Mouse (Mus musculus) forebrain, postnatal 0 days (tissue): ENCODE data around the gene Med24. TPM values are rescaled to one million over a fixed set of nuclear protein-coding genes. Genes with fewer than 3 reads are reported as not detected.
"Not testable (repeated sequence)": the region's sequence is repeated elsewhere in the genome, so short reads cannot be mapped to it uniquely, and the experiment has no call there.

ENCODE experiments used
- ATAC-seq: fragments of 200-750 bp; cut with Nextera tagmentation; 2 replicates; pipeline ENCODE4 v1.8.0; 2017; ENCODE audit warnings: mild to moderate bottlenecking, moderate library complexity
- DNase-seq: peaks from one replicate; pipeline ENCODE4 v3.0.0-alpha.2; 2015
- H3K27ac ChIP-seq: fragments of 300-500 bp; sonication (generic); 2 replicates; pipeline ENCODE4 v1.5.1; 2014; ENCODE audit warnings: low read depth, mild to moderate bottlenecking, antibody characterized with exemption, low read length, moderate library complexity, mixed read lengths
- H3K27me3 ChIP-seq: fragments of 300-500 bp; sonication (generic); 2 replicates; pipeline ENCODE4 v1.6.1; 2014; ENCODE audit warnings: mild to moderate bottlenecking, low read length, mixed read lengths; ENCODE audit not compliant: insufficient read depth
- H3K36me3 ChIP-seq: fragments of 300-500 bp; sonication (generic); 2 replicates; pipeline ENCODE4 v1.6.1; 2014; ENCODE audit warnings: mild to moderate bottlenecking, moderate library complexity; ENCODE audit not compliant: insufficient read depth
- H3K4me1 ChIP-seq: fragments of 300-500 bp; sonication (generic); 2 replicates; pipeline ENCODE4 v1.6.1; 2014; ENCODE audit warnings: antibody characterized with exemption; ENCODE audit not compliant: insufficient read depth
- H3K4me2 ChIP-seq: fragments of 300-500 bp; sonication (generic); 2 replicates; pipeline ENCODE4 v1.6.1; 2014; ENCODE audit warnings: low read depth, mild to moderate bottlenecking, moderate library complexity
- H3K4me3 ChIP-seq: fragments of 300-500 bp; sonication (generic); 2 replicates; pipeline ENCODE4 v1.5.1; 2014; ENCODE audit warnings: low read depth, low read length, mixed read lengths
- H3K9ac ChIP-seq: fragments of 300-500 bp; sonication (generic); 2 replicates; pipeline ENCODE4 v1.6.1; 2014; ENCODE audit warnings: mild to moderate bottlenecking
- H3K9me3 ChIP-seq: fragments of 300-500 bp; sonication (generic); 2 replicates; pipeline ENCODE4 v1.6.1; 2016; ENCODE audit warnings: low read length
- CTCF ChIP-seq: sonication (generic); IDR thresholded peaks from 2 replicates; pipeline ENCODE4 v1.5.1; 2016; ENCODE audit warnings: antibody characterized with exemption, control low read depth, low read depth
- WGBS: fragments of 180-500 bp; shearing (Covaris S2); extraction: QIAGEN DNeasy Blood & Tissue Kit; methylation state at CpG from one replicate; pipeline ENCODE4 v1.1.7; 2014; 5-methylcytosine and 5-hydroxymethylcytosine counted together
- polyA plus RNA-seq: library from polyadenylated mRNA; unstranded; fragments of >200 nt; fragmentation: Nextera tagmentation; extraction: Ambion mirVana; gene quantifications from 2 replicates; pipeline ENCODE4 v1.2.1, GENCODE M21; 2015
- total RNA-seq: library from RNA; depleted of rRNA; stranded (reverse); fragments of >200 nt; gene quantifications from 2 replicates; pipeline ENCODE4 v1.2.3, GENCODE M21; 2014; rRNA removed

The Med24 gene
- total and polyA plus RNA-seq, 2 experiments from 2014 or later = 49.3 to 66.5 TPM

GRCm38 (mm10) chr11:98655076-98655475 lies 74.2 kb downstream of the Med24 start:
- peak; percentile 63 for TF ChIP-seq CTCF
- not testable (repeated sequence) for H3K4me1 ChIP-seq, H3K4me2 ChIP-seq, H3K27ac ChIP-seq, H3K4me3 ChIP-seq, H3K36me3 ChIP-seq, H3K9me3 ChIP-seq, ATAC-seq, H3K27me3 ChIP-seq, H3K9ac ChIP-seq
- DNase-seq = peak; percentile 21
- 9% methylated on average over 6 of the region's 7 CpGs for WGBS

Other genes starting within 250 kb of the Med24 start
- 0.14 and 0.15 TPM in 2 replicates for gene Ikzf3, start 183.4 kb downstream of the Med24 start, total RNA-seq
- 0.21 and 0.23 TPM in 2 replicates for gene Ikzf3, start 183.4 kb downstream of the Med24 start, polyA plus RNA-seq
- not detected in 2 replicates for gene Zpbp2, start 178.3 kb downstream of the Med24 start, total RNA-seq
- not detected in 2 replicates for gene Zpbp2, start 178.3 kb downstream of the Med24 start, polyA plus RNA-seq
- 99.8 and 115 TPM in 2 replicates for gene Ormdl3, start 142.1 kb downstream of the Med24 start, total RNA-seq
- 114 and 119 TPM in 2 replicates for gene Ormdl3, start 142.1 kb downstream of the Med24 start, polyA plus RNA-seq
- not detected in 2 replicates for gene Lrrc3c, start 131.1 kb downstream of the Med24 start, total RNA-seq
- not detected in 2 replicates for gene Lrrc3c, start 131.1 kb downstream of the Med24 start, polyA plus RNA-seq
- 0.29 TPM in 1 of 2 replicates, not detected in the other for gene Gm12355, start 103.8 kb downstream of the Med24 start, total RNA-seq
- 0.68 and 0.98 TPM in 2 replicates for gene Gm12355, start 103.8 kb downstream of the Med24 start, polyA plus RNA-seq
- not detected in 2 replicates for gene Gsdma3, start 103.1 kb downstream of the Med24 start, total RNA-seq
- gene Gsdma3, start 103.1 kb downstream of the Med24 start, polyA plus RNA-seq = not detected in 2 replicates
- not detected in 2 replicates for gene Gsdma2, start 82.7 kb downstream of the Med24 start, total RNA-seq
- gene Gsdma2, start 82.7 kb downstream of the Med24 start, polyA plus RNA-seq = 0.11 TPM in 1 of 2 replicates, not detected in the other
- gene Gsdma, start 65.1 kb downstream of the Med24 start, total RNA-seq = not detected in 2 replicates
- gene Gsdma, start 65.1 kb downstream of the Med24 start, polyA plus RNA-seq = 0.15 TPM in 1 of 2 replicates, not detected in the other
- 83.8 and 113 TPM in 2 replicates for gene Psmd3, start 46.9 kb downstream of the Med24 start, total RNA-seq
- gene Psmd3, start 46.9 kb downstream of the Med24 start, polyA plus RNA-seq = 183 and 202 TPM in 2 replicates
- not detected in 2 replicates for gene Csf3, start 28.2 kb downstream of the Med24 start, total RNA-seq
- not detected in 2 replicates for gene Csf3, start 28.2 kb downstream of the Med24 start, polyA plus RNA-seq
- 1,003 and 1,159 TPM in 2 replicates for gene Thra, start 11.2 kb upstream of the Med24 start, total RNA-seq
- 223 and 233 TPM in 2 replicates for gene Thra, start 11.2 kb upstream of the Med24 start, polyA plus RNA-seq
- gene Nr1d1, start 45.9 kb upstream of the Med24 start, total RNA-seq = 4.5 and 6.7 TPM in 2 replicates
- 10.8 and 11.4 TPM in 2 replicates for gene Nr1d1, start 45.9 kb upstream of the Med24 start, polyA plus RNA-seq
- gene Msl1, start 66.1 kb upstream of the Med24 start, total RNA-seq = 87.2 and 94.6 TPM in 2 replicates
- gene Msl1, start 66.1 kb upstream of the Med24 start, polyA plus RNA-seq = 16.3 and 24.1 TPM in 2 replicates
- gene Casc3, start 75.5 kb upstream of the Med24 start, total RNA-seq = 22.5 and 27.2 TPM in 2 replicates
- 29.5 and 37.4 TPM in 2 replicates for gene Casc3, start 75.5 kb upstream of the Med24 start, polyA plus RNA-seq
- 28.7 TPM in 2 replicates for gene Rapgefl1, start 107.3 kb upstream of the Med24 start, total RNA-seq
- gene Rapgefl1, start 107.3 kb upstream of the Med24 start, polyA plus RNA-seq = 5.6 and 9.8 TPM in 2 replicates
- 7.1 and 8.2 TPM in 2 replicates for gene Wipf2, start 134.2 kb upstream of the Med24 start, total RNA-seq
- gene Wipf2, start 134.2 kb upstream of the Med24 start, polyA plus RNA-seq = 1.6 and 3.0 TPM in 2 replicates
- gene Cdc6, start 178.4 kb upstream of the Med24 start, total RNA-seq = 2.2 and 2.3 TPM in 2 replicates
- gene Cdc6, start 178.4 kb upstream of the Med24 start, polyA plus RNA-seq = 1.3 and 1.7 TPM in 2 replicates
- gene Rara, start 198.4 kb upstream of the Med24 start, total RNA-seq = 11.6 and 15.2 TPM in 2 replicates
- gene Rara, start 198.4 kb upstream of the Med24 start, polyA plus RNA-seq = 9.5 and 10.7 TPM in 2 replicates